Mouse (Mus musculus) neural tube, embryonic 10.5 days (tissue): ENCODE results near the gene Schip1.

Experiments used
- DNase-seq: peaks from one replicate; pipeline ENCODE4 v3.0.0-alpha.2; 2017; ENCODE audit warnings: low spot score; ENCODE audit errors: extremely low spot score

The Schip1 gene

GRCm38 (mm10) chr3:68545898-68546297, 481.3 kb downstream of the Schip1 start:
- no peak for DNase-seq

GRCm38 (mm10) chr3:68555087-68555662, 490.6 kb downstream of the Schip1 start:
- no peak for DNase-seq

GRCm38 (mm10) chr3:68556891-68557290, 492.3 kb downstream of the Schip1 start:
- DNase-seq: no peak

GRCm38 (mm10) chr3:68558744-68559143, 494.1 kb downstream of the Schip1 start:
- DNase-seq: no peak

- no peak for DNase-seq
These were observed 495.5 kb downstream of the Schip1 start for GRCm38 (mm10) chr3:68560057-68560456.

- DNase-seq: no peak
These were observed 498.2 kb downstream of the Schip1 start for GRCm38 (mm10) chr3:68562838-68563237.

- no peak for DNase-seq
These were observed 499.3 kb downstream of the Schip1 start for GRCm38 (mm10) chr3:68563922-68564321.

GRCm38 (mm10) chr3:68564978-68565674, 500.5 kb downstream of the Schip1 start:
- no peak for DNase-seq

GRCm38 (mm10) chr3:68565675-68566055, 501.1 kb downstream of the Schip1 start:
- DNase-seq: no peak

GRCm38 (mm10) chr3:68567581-68567980, 503.0 kb downstream of the Schip1 start:
- DNase-seq: no peak

- no peak for DNase-seq
These were observed 503.5 kb downstream of the Schip1 start for GRCm38 (mm10) chr3:68568149-68568548.

- DNase-seq: no peak
These were observed 504.1 kb downstream of the Schip1 start for GRCm38 (mm10) chr3:68568716-68569115.

- no peak for DNase-seq
These were observed 505.7 kb downstream of the Schip1 start for GRCm38 (mm10) chr3:68570319-68570718.

GRCm38 (mm10) chr3:68572249-68573225, 507.9 kb downstream of the Schip1 start:
- DNase-seq: peak; percentile 71

GRCm38 (mm10) chr3:68573226-68573624, 508.6 kb downstream of the Schip1 start:
- no peak for DNase-seq

GRCm38 (mm10) chr3:68574097-68574496, 509.5 kb downstream of the Schip1 start:
- no peak for DNase-seq

GRCm38 (mm10) chr3:68574565-68574964, 510.0 kb downstream of the Schip1 start:
- no peak for DNase-seq

- no peak for DNase-seq
These were observed 511.2 kb downstream of the Schip1 start for GRCm38 (mm10) chr3:68575636-68576340.

GRCm38 (mm10) chr3:68576431-68576830, 511.8 kb downstream of the Schip1 start:
- no peak for DNase-seq

GRCm38 (mm10) chr3:68576948-68577347, 512.3 kb downstream of the Schip1 start:
- no peak for DNase-seq

- DNase-seq: no peak
These were observed 517.0 kb downstream of the Schip1 start for GRCm38 (mm10) chr3:68581591-68581990.
